Mouse (Mus musculus) liver (tissue): Measurements from ENCODE around the gene Snd1.

Experiments
- DNase-seq: peaks from one replicate; pipeline ENCODE4 v3.0.0-alpha.2; 2020; ENCODE audit warnings: mixed read lengths

Gene Snd1

DNA sequence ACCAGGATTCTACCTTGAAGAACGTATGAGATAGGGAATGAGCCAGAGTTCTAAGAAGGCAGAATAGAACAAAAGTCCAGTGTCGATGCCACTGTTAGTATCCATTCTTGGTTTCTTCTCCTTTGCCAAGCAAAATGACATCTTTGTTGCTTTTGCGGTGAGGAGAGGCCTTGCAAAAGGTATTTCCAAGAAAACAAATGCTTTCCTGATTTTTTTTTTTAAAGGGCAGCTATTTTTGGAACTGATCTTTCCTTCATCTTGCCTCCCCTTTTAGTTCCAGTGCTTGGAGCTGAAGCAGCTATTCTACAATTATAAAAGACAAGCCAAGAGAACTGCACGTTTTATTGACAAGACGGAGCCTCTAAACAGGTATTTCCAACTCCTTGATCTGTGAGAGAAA lies at the start of gene Snd1:
TSS of gene Snd1 (plus strand) at position 301 of the 400 bp plus-strand sequence.
- DNase-seq = no peak

GRCm38 (mm10) chr6:28427096-28427839 lies 47.7 kb upstream of the Snd1 start, which contains the start of gene Fscn3:
Gene Fscn3, plus strand, starts transcription at chr6:28427789.
- DNase-seq = no peak

- DNase-seq = no peak
Measured at GRCm38 (mm10) chr6:28428290-28428689, 46.6 kb upstream of the Snd1 start, which contains the start of gene Gcc1. Gene Gcc1, minus strand, starts transcription at chr6:28428390.

- no peak for DNase-seq
Measured at GRCm38 (mm10) chr6:28429870-28430269, 45.1 kb upstream of the Snd1 start.

GRCm38 (mm10) chr6:28430795-28431537 lies 44.0 kb upstream of the Snd1 start:
- peak; percentile 76 for DNase-seq

- DNase-seq = peak; percentile 20
Measured at GRCm38 (mm10) chr6:28431538-28431855, 43.4 kb upstream of the Snd1 start.

DNA sequence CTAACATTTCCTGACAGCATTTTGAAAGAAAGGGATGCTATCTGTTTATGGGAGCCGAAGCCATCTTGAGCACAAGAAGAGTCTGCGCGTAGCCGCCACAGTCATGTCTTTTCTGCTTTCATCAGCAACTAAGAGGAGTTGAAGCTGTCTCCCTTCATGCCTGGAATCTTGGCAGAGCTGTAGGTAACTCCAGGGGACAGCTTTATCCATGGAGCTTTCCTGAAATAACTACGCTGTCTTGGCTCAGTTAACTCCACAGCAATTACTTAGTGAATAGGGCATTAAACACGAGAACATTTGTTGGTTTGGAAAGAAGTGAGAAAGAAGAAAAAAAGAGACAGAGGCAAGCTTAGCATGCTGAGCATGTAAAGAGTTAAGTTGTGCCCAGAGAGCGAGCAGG lies 27.0 kb upstream of the Snd1 start:
- DNase-seq = no peak

DNA sequence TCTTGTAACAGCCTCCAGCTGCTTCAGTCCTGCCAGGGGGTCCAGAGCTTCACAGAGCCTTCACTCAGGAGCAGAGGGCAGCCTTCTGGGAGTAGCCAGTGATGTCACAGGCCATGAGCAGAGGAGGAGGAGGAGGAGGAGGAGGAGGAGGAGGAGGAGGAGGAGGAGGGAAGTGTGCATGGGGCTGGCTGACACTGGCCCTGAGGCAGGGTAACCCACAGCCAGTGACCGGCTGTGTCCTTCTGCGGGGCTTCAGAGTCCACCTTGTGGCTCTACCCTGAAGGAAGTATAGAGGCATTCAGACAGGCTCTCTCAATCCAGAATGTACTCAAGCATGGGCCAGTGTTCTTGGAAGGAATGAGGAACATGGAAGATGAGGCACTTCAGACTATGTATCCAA lies 25.7 kb upstream of the Snd1 start, which contains the start of gene Pax4:
TSS of gene Pax4 (minus strand) at position 101 of the 400 bp plus-strand sequence.
- no peak for DNase-seq

GRCm38 (mm10) chr6:28450481-28450880 lies 24.5 kb upstream of the Snd1 start:
- no peak for DNase-seq

DNA sequence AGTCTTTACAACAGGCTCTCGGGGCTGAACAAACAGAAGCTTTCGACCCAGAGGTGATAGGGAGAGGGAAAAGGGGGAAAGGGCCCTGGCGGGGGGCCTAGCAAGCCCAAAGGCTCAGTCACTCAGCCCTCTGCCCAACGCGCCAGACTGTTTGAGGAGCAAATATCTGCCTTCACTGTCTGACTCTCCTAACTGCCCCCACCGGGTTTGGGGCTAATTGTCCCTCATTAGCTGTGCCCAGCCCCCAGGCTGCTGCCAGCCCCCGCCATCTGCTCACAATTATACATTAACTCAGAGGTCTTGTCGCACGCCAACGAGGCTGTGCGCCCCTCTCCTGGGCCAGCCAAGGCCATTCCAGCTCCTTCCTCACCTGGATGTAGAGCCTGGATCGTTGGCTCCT lies 24.0 kb upstream of the Snd1 start:
- no peak for DNase-seq

DNA sequence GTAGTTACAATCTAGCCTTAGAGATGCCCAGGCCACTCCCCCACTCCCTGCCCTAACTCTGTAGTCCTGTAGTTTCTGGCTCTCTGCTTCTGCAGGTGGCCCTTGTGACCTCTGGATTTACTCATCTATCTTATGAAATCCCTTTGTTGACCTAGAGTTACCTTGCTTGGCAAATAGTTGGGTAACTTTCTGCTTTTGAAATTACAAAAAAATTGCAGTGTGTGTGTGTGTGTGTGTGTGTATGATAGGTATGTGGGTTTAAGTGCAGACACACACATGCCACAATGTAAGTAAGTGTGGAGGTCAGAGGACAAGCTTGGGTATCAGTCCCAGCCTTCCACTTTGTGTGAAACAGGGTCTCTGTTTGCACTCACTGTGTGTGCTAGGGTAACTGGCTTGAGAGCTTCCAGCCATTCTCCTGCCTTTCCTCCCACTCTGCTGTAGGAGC lies 15.7 kb upstream of the Snd1 start:
- peak; percentile 19 for DNase-seq

DNA sequence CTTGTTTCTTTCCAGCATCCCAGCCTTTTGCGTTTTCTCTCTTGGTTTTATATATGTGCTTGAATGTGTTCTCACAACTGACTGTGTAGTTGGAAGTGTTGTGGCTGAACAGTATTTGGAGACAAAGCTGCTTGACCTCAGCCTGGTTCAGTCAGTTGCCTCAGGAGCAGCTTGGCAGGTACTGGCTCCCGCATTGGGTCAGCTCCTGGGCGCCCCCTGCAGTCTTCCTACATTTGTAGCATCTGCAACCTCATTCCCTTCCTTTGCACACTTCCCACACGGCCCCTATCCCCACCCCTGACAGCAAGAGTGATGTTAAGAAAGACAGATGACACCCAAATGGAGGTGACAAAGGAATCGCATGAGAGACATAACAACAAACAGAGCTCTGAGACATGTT lies 14.4 kb upstream of the Snd1 start:
- DNase-seq = peak; percentile 79

- no peak for DNase-seq
Measured at GRCm38 (mm10) chr6:28464630-28465029, 10.3 kb upstream of the Snd1 start.

DNA sequence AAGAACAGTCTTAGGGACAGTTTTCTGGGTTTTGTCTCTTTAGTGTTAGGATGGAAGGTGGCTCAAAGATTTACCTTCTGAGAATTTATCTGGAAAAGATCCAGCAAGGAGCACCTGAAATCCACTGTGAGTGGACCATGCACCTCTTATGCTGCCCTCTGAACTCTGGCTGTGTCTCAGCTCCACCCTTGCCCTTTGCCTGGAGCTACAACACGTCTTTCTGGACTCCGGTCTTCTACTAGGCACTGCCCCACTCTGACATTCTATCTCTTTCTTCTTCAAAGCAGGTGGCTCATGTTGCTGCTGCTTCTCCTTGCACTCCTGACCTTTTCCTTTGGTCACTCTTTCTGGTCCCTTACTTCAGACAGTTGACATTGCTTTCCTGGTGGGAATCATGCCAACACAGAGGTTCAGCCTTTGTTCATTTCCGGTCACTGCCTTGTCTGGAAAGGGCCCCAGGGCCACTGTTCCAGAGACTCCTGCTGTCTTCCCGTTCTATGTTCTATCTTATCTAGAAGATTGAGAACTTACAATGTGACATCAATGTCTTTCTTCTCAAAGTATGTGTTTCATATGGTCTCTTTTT lies 4.8 kb upstream of the Snd1 start:
- DNase-seq = no peak

DNA sequence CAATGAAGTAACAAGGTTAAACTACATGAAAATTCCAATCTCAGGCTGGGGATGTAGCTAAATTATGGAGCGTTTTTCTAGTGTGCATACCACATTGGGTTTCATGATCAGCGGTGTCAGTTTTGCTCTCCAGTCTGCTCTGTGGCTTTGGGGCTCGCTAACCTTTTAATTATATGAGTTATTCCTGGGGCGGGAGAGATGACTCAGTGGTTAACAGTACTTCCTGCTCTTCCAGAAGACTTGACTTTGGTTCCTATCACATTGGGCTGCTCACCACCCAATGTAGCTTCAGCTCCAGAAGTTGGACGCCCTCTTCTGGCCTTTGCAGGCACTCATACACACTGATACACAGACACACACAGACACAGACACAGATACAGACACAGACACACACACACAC lies 4.3 kb upstream of the Snd1 start:
- DNase-seq = no peak

GRCm38 (mm10) chr6:28471284-28472035 lies 3.5 kb upstream of the Snd1 start:
- DNase-seq = no peak

- no peak for DNase-seq
Measured at GRCm38 (mm10) chr6:28474211-28474610, 728 bp upstream of the Snd1 start.

GRCm38 (mm10) chr6:28479865-28480751 lies 5.2 kb downstream of the Snd1 start:
- peak; percentile 97 for DNase-seq

DNA sequence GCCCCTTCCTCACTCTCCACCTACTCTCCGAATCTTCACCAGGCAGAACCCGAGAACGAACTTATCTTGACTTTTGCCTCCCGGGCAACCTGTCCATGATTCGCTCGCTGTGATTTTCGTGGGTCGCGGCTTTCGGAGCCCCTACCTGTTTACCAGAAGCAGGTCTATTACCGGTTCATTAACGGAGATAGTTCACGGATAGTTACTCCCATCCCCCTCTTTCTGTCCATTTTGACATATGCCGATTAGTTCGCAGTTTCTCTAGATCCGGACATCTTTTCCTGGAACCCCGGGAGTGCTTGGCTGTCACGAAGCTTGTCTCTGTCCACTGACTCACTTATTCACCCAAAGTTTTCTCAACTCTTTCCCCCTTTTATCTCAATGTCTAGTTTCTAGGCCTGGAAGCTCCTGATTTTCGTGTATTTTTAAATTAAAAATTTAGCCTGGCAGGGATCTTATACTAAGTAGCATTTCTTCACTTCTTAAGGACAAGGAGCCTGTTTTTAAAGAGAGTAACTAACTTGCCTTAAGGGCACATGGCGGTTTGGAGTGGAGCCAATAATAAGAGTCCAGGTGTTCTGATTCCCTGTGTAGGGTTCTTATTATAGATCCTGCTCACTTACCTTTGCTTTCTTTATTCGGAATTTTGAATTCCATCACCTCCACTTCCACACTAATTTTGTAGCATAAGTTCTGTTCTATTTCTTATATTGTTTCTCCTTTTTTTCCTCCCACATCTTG lies 6.0 kb downstream of the Snd1 start:
- DNase-seq = no peak

- DNase-seq = no peak
Measured at GRCm38 (mm10) chr6:28482711-28483315, 7.9 kb downstream of the Snd1 start.

DNA sequence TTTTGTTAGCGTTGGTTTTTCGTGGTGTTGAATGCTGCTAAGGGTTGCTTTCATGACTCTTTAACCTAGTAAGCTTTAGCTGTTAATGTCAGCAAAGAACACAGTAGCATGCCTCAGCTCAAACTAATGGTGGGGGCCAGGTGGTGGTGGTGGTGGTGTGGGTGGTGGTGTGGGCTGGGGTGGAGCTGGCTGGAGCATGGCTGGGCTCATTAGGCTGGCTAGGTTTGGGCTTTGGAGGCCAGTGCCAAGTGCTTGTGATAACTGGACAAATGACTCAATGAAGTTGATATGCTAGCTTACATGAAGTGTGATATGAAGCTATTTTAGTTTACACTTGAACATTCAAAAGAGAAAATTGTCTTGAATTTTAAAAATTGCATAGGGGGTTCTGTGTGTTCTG lies 11.1 kb downstream of the Snd1 start:
- DNase-seq = no peak
